Mouse (Mus musculus) liver, embryonic 14.5 days (tissue): ENCODE measurements around the gene Ramp3.

Experiments used
- CTCF ChIP-seq: IDR thresholded peaks from 2 replicates; pipeline ENCODE4 v1.5.1; 2016; ENCODE audit warnings: antibody characterized with exemption, low read depth, control low read depth
- EP300 ChIP-seq: IDR thresholded peaks from 2 replicates; pipeline ENCODE4 v1.6.1; 2016; ENCODE audit warnings: antibody characterized with exemption, low read depth

GRCm38 (mm10) chr11:6694114-6694513 lies 35.8 kb downstream of the Ramp3 start:
- TF ChIP-seq CTCF (no peak), EP300 (no peak)
